15 mouse cellular contexts compared by ENCODE assay signal in the genomic region with DNA sequence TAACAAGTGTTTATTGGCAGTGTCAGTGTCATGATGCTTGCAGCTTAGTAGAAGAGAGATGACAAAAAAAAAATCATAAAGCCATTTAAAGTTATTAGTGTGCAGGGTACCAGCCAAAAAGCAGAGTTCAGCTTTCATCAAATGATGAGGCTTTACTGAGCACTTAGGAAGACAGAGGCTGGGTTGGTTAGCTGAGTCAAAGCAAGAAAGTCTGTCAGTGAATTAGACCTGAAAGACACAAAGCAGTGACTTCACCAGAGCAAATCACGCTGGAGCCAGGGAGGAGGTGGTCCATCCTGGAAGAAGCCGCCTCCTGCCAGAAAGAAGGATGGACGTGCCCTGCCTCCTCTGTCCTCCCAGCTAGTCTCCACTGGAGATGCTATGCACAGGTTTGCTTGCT. TPM values are rescaled to one million over a fixed set of nuclear protein-coding genes. Genes with fewer than 3 reads are reported as not detected.
DNase-seq lines count a peak whose midpoint lies in the region; ATAC-seq and TF ChIP-seq lines count a peak whose summit lies in the region.
"Had no signal": no experiment of that assay in that cellular context is flagged by ENCODE, and none has a peak within 500 bp of the region (broad histone marks: within the 10 kb centered on the region; RNA-seq: fewer than 3 reads in every experiment).

No protein-coding gene starts in this region.

- H3K9me3 ChIP-seq in CH12.LX (replicated peaks; ENCODE audit: low read length), result peaks cover 7% of the 10 kb centered on the region
- H3K9me3 ChIP-seq in hindbrain, embryonic 10.5 days, result no peaks in the 10 kb centered on the region
- no peaks in the 10 kb centered on the region for H3K9me3 ChIP-seq in midbrain, embryonic 13.5 days
- H3K9me3 ChIP-seq: stomach, embryonic 15.5 days had no signal

- TF ChIP-seq CTCF in CH12.LX (conservative IDR thresholded peaks at IDR 0.05 in 1 of 2, IDR thresholded peaks at IDR 0.05 in 1 of 2; ENCODE audit: low read depth in 2 of 2, low read length in 2 of 2), result no peak

- peaks cover 2 to 21% of the 10 kb centered on the region in 2 experiments; a peak in 3 of 4 replicates for H3K4me1 ChIP-seq in CH12.LX (ENCODE audit: control insufficient read depth in 1 of 2, insufficient read depth in 2 of 2)
- H3K4me1 ChIP-seq in hindbrain, embryonic 10.5 days (replicated peaks), result peaks cover 39% of the 10 kb centered on the region
- H3K4me1 ChIP-seq in midbrain, embryonic 13.5 days (replicated peaks), result peaks cover 40% of the 10 kb centered on the region

- TF ChIP-seq POLR2A in CH12.LX (IDR thresholded peaks at IDR 0.05; ENCODE audit: low read depth, low read length), result no peak

- H3K9ac ChIP-seq in CH12.LX (ENCODE audit: insufficient read depth, low read depth), result no peak overlapping the region; the same call in 1 of the 2 replicates
- H3K9ac ChIP-seq in midbrain, embryonic 13.5 days (replicated peaks), result peak overlapping the region; percentile 98
- H3K9ac ChIP-seq: stomach, embryonic 15.5 days had no signal

- WGBS in hindbrain, embryonic 10.5 days, result 36% methylated on average over 3 of the region's 3 CpGs
- WGBS in midbrain, embryonic 13.5 days, result 37% methylated on average over 3 of the region's 3 CpGs

- peaks cover 9% of the 10 kb centered on the region for H3K79me2 ChIP-seq in CH12.LX (replicated peaks; ENCODE audit: control insufficient read depth, extremely low read depth, insufficient read depth, poor library complexity, severe bottlenecking)

- H3K27ac ChIP-seq in CH12.LX (ENCODE audit: insufficient read depth, low read depth), result peak overlapping the region; percentile 56
- H3K27ac ChIP-seq in hindbrain, embryonic 10.5 days, result no peak overlapping the region; the same call in 1 of the 2 replicates
- no peak overlapping the region for H3K27ac ChIP-seq in midbrain, embryonic 13.5 days
- H3K27ac ChIP-seq: kidney, postnatal 0 days; stomach, embryonic 15.5 days had no signal

- dilution Hi-C loops in CH12.LX (cut with MboI; ENCODE audit: extremely low pct_ligation_motif_present, extremely low pct_unique_long_range_greater_than_20kb, low sequenced_read_pairs), result no loop called here

- no peak overlapping the region for H3K4me3 ChIP-seq in CH12.LX (replicated peaks in 1 of 3; ENCODE audit: low read depth in 2 of 3, low read length in 2 of 3, poor library complexity in 1 of 3)
- peak overlapping the region; percentile 85; the same call in 1 of the 2 replicates for H3K4me3 ChIP-seq in hindbrain, embryonic 10.5 days
- peak overlapping the region; percentile 89 for H3K4me3 ChIP-seq in midbrain, embryonic 13.5 days (replicated peaks)
- H3K4me3 ChIP-seq: stomach, embryonic 15.5 days had no signal

- TF ChIP-seq EP300 in CH12.LX (IDR thresholded peaks at IDR 0.05; ENCODE audit: low read length), result 0 out of 2 replicates have a peak, but pooled peaks have one; percentile 16

- peak; percentile 55 for DNase-seq in CH12.LX (ENCODE audit: extremely low read depth)
- DNase-seq in brain, adult 2 months (ENCODE audit: low read depth, low spot score), result peak; percentile 45
- DNase-seq in hindbrain, embryonic 10.5 days (ENCODE audit: low spot score), result no peak
- DNase-seq in kidney, postnatal 14 days, result no peak
- no peak for DNase-seq in thymus, postnatal 0 days (ENCODE audit: low spot score)
- DNase-seq in testis, postnatal 10 days (ENCODE audit: low spot score), result no peak
- DNase-seq: adrenal gland, adult 8-10 months; layer of hippocampus, postnatal 36 days; lung, adult 2 months; right cerebral cortex, postnatal 25 days had no signal

- H3K36me3 ChIP-seq in CH12.LX (replicated peaks in 1 of 2; ENCODE audit: control insufficient read depth in 1 of 2, insufficient read depth in 1 of 2, low read length in 1 of 2), result no peaks in the 10 kb centered on the region
- no peaks in the 10 kb centered on the region for H3K36me3 ChIP-seq in hindbrain, embryonic 10.5 days
- H3K36me3 ChIP-seq in midbrain, embryonic 13.5 days, result no peaks in the 10 kb centered on the region
- H3K36me3 ChIP-seq: stomach, embryonic 15.5 days had no signal

- in situ Hi-C loops in CH12.LX (cut with MboI; ENCODE audit: low pct_ligation_motif_present, low pct_unique_long_range_greater_than_20kb, low sequenced_read_pairs), result no loop called here

- no peak for TF ChIP-seq RAD21 in CH12.LX (IDR thresholded peaks at IDR 0.05; ENCODE audit: low read depth, low read length)

- peaks cover 2% of the 10 kb centered on the region for H3K27me3 ChIP-seq in CH12.LX (replicated peaks)
- H3K27me3 ChIP-seq in hindbrain, embryonic 10.5 days (ENCODE audit: insufficient read depth, poor library complexity, severe bottlenecking), result no peaks in the 10 kb centered on the region
- no peaks in the 10 kb centered on the region for H3K27me3 ChIP-seq in midbrain, embryonic 13.5 days
- H3K27me3 ChIP-seq: stomach, embryonic 15.5 days had no signal

- ATAC-seq in midbrain, embryonic 13.5 days, result no peak

- H3K4me2 ChIP-seq in CH12.LX (ENCODE audit: insufficient read depth, low read depth, poor library complexity, severe bottlenecking), result peak overlapping the region; percentile 99
- H3K4me2 ChIP-seq in midbrain, embryonic 13.5 days (replicated peaks), result peak overlapping the region; percentile 71
- H3K4me2 ChIP-seq: heart, embryonic 11.5 days had no signal

TF ChIP-seq in CH12.LX, 34 proteins besides CTCF, POLR2A, EP300 and RAD21:
- TF ChIP-seq BHLHE40 (IDR thresholded peaks at IDR 0.05; ENCODE audit: low read depth, low read length) (no peak), MYC (IDR thresholded peaks at IDR 0.05; ENCODE audit: low read depth, low read length) (0 out of 2 replicates have a peak, but pooled peaks have one; percentile 28), JUND (conservative IDR thresholded peaks at IDR 0.05; ENCODE audit: low read depth, low read length) (peak; percentile 88), MEF2A (IDR thresholded peaks at IDR 0.05; ENCODE audit: borderline replicate concordance, low read depth, low read length) (peak; percentile 50; the same call in 1 of the 2 replicates), TBP (conservative IDR thresholded peaks at IDR 0.05; ENCODE audit: low read depth, low read length) (0 out of 2 replicates have a peak, but pooled peaks have one; percentile 47), E2F4 (IDR thresholded peaks at IDR 0.05; ENCODE audit: insufficient replicate concordance, low read depth, low read length) (no peak), IRF4 (IDR thresholded peaks at IDR 0.05; ENCODE audit: low read depth, low read length) (peak; percentile 94), JUN (IDR thresholded peaks at IDR 0.05; ENCODE audit: insufficient read depth, low read depth, low read length) (peak; percentile 72)

RNA-seq across cellular contexts. Expression of a gene that starts 2.0 kb away (rescaled TPM):
- 0.81 and 0.88 TPM in 2 replicates for total RNA-seq in CH12.LX (2012; rRNA removed)
- not detected in 2 replicates for total RNA-seq in CH12.LX (2014; rRNA removed)
- polyA plus RNA-seq in CH12.LX (2012; ENCODE audit: insufficient read length, low read depth), result not detected in 2 replicates
- polyA plus RNA-seq in hindbrain, embryonic 10.5 days (2016; fragmentation: Nextera tagmentation; extraction: Ambion mirVana), result 2.9 and 3.2 TPM in 2 replicates
- polyA plus RNA-seq in midbrain, embryonic 13.5 days (2015; fragmentation: Nextera tagmentation; extraction: Ambion mirVana), result 6.9 and 7.4 TPM in 2 replicates
- polyA plus RNA-seq in thymus, postnatal 0 days (2015; fragmentation: Nextera tagmentation; extraction: Ambion mirVana), result 0.56 and 0.90 TPM in 2 replicates
- total RNA-seq: gastrocnemius, adult 8-10 months had no signal

RNA-seq across cellular contexts. Expression of a gene that starts 2.8 kb away (rescaled TPM):
- total RNA-seq in CH12.LX (2012; rRNA removed) (4.3 and 5.0 TPM in 2 replicates), CH12.LX (2014; rRNA removed) (0.69 and 1.6 TPM in 2 replicates)
- 0.71 and 1.3 TPM in 2 replicates for polyA plus RNA-seq in CH12.LX (2012; ENCODE audit: insufficient read length, low read depth)
- polyA plus RNA-seq in hindbrain, embryonic 10.5 days (2016; fragmentation: Nextera tagmentation; extraction: Ambion mirVana), result 6.5 and 8.3 TPM in 2 replicates
- polyA plus RNA-seq in midbrain, embryonic 13.5 days (2015; fragmentation: Nextera tagmentation; extraction: Ambion mirVana), result 12.6 and 13.5 TPM in 2 replicates
- 1.2 and 1.4 TPM in 2 replicates for polyA plus RNA-seq in thymus, postnatal 0 days (2015; fragmentation: Nextera tagmentation; extraction: Ambion mirVana)

Comparison
In these comparisons a context has a peak if more than half of its experiments do, and no peak if none do; other contexts are left out.
1. DNase-seq: peak in CH12.LX (single experiment) and brain, adult 2 months (single experiment); none in hindbrain, embryonic 10.5 days (single experiment), kidney, postnatal 14 days (single experiment), thymus, postnatal 0 days (single experiment) and testis, postnatal 10 days (single experiment).
2. H3K4me3 ChIP-seq: peak in hindbrain, embryonic 10.5 days (single experiment) and midbrain, embryonic 13.5 days (single experiment); none in CH12.LX (0 of 3).